Comparison of ENCODE assay signal across 8 mouse cellular contexts in genomic region chr10:80387522-80387959, GRCm38 (mm10). TPM values are rescaled to one million over a fixed set of nuclear protein-coding genes. Genes with fewer than 3 reads are reported as not detected.
A peak's percentile ranks its signal among the peaks of the same experiment; 100 is the strongest.
DNase-seq lines count a peak whose midpoint lies in the region; ATAC-seq and TF ChIP-seq lines count a peak whose summit lies in the region.

Gene Mex3d (minus strand): TSS chr10:80387659.

- peak within 1 kb of the TSS; percentile 94 for H3K4me2 ChIP-seq in forebrain, embryonic 11.5 days (ENCODE audit: low read depth, low read length, severe bottlenecking)

- no peak for TF ChIP-seq CTCF in lung, adult 2 months (IDR thresholded peaks at IDR 0.05; ENCODE audit: insufficient read depth, low read length)

- H3K36me3 ChIP-seq in forebrain, embryonic 11.5 days (ENCODE audit: control insufficient read depth, insufficient read depth, low read length), result peaks cover 11% of the 10 kb centered on the region; the same call in 1 of the 2 replicates

- peak; percentile 71 for ATAC-seq in CD4-positive, CD25-positive, alpha-beta regulatory T cell, adult 4 months
- ATAC-seq in forebrain, embryonic 11.5 days (replicated peaks; ENCODE audit: low FRiP score), result peak; percentile 34
- peak; percentile 27 for ATAC-seq in neutrophil, adult 5-6 weeks (ENCODE audit: extremely low read depth, insufficient number of reproducible peaks, low FRiP score, poor library complexity, severe bottlenecking)

- no peaks in the 10 kb centered on the region for H3K9me3 ChIP-seq in forebrain, embryonic 11.5 days (ENCODE audit: control insufficient read depth, low read length)

- peaks cover 22% of the 10 kb centered on the region for H3K4me1 ChIP-seq in forebrain, embryonic 11.5 days (replicated peaks; ENCODE audit: control insufficient read depth, insufficient read depth, low read length)
- peaks cover 9% of the 10 kb centered on the region for H3K4me1 ChIP-seq in lung, adult 2 months (ENCODE audit: control insufficient read depth, insufficient read depth, low read length)

- peak; percentile 57; the same call in 1 of the 2 replicates for TF ChIP-seq POLR2A in lung, adult 2 months (IDR thresholded peaks at IDR 0.05; ENCODE audit: borderline replicate concordance, extremely low read depth, low read depth, low read length)

- H3K27ac ChIP-seq in forebrain, embryonic 11.5 days (ENCODE audit: low read depth, low read length), result peak within 1 kb of the TSS; percentile 79

- H3K9ac ChIP-seq in forebrain, embryonic 11.5 days (ENCODE audit: low read length), result peak within 1 kb of the TSS; percentile 77

- H3K27me3 ChIP-seq in forebrain, embryonic 11.5 days (ENCODE audit: control insufficient read depth, insufficient read depth, low read length), result no peaks in the 10 kb centered on the region

- peak; percentile 91 for DNase-seq in brain, adult 2 months (ENCODE audit: low read depth, low spot score)
- DNase-seq in forebrain, embryonic 11.5 days (ENCODE audit: low spot score), result peak; percentile 97
- DNase-seq in heart, postnatal 10 days, result peak; percentile 89 to 90
- DNase-seq in layer of hippocampus, adult 18-20 months (ENCODE audit: low spot score in 2 of 2), result peak; percentile 76 to 91
- peak; percentile 79 for DNase-seq in lung, adult 2 months
- peak; percentile 89 for DNase-seq in testis, postnatal 14 days (ENCODE audit: low spot score)

- H3K4me3 ChIP-seq in forebrain, embryonic 11.5 days (ENCODE audit: low read depth, low read length), result peak within 1 kb of the TSS; percentile 98
- H3K4me3 ChIP-seq in lung, adult 2 months (replicated peaks; ENCODE audit: extremely low read depth, low read depth, low read length), result peak within 1 kb of the TSS; percentile 77

- intact Hi-C loops in heart, postnatal 10 days (cut with DNase I), result no loop called here

- 0% methylated on average over 21 of the region's 61 CpGs for WGBS in forebrain, embryonic 11.5 days
- WGBS in lung, adult 2 months, result 17% methylated on average over 51 of the region's 61 CpGs

RNA-seq across cellular contexts. Expression of gene Mex3d, which starts in this region (rescaled TPM):
- 1 to 10 TPM in 1 of 2 experiments, not detected in 1; 1.3 TPM for polyA plus RNA-seq in CD4-positive, CD25-positive, alpha-beta regulatory T cell, adult 4 months (2017; shearing (Covaris generic))
- polyA plus RNA-seq in forebrain, embryonic 11.5 days (2014; fragmentation: Nextera tagmentation; extraction: Ambion mirVana), result 13.3 and 15.9 TPM in 2 replicates
- total RNA-seq in heart, postnatal 10 days (2021), result 10 to 100 TPM; 12.7 to 16.1 TPM
- 10 to 100 TPM; 17.9 to 19.1 TPM for total RNA-seq in layer of hippocampus, adult 18-20 months (2021)
- polyA plus RNA-seq in lung, adult 2 months (2012; rRNA removed), result 37.5 and 48.3 TPM in 2 replicates
- total RNA-seq in neutrophil, adult 5-6 weeks (2017), result 4.1 and 4.8 TPM in 2 replicates

Comparison
In these comparisons a context has a peak if more than half of its experiments do, and no peak if none do; other contexts are left out.
1. Peak in every context shown above with its lines: DNase-seq, ATAC-seq, H3K4me3 ChIP-seq and H3K27ac ChIP-seq.